Mouse (Mus musculus): ENCODE measurements around the gene Bcl2.
A peak's percentile ranks its signal among the peaks of the same experiment; 100 is the strongest.
"Not testable (repeated sequence)": the region's sequence is repeated elsewhere in the genome, so short reads cannot be mapped to it uniquely, and the experiment has no call there.

The Bcl2 gene

GRCm38 (mm10) chr1:106713621-106714529 lies at the start of gene Bcl2:
Bcl2 (minus strand) TSS chr1:106714274.
- DNase-seq = peak; percentile 76 to 80

GRCm38 (mm10) chr1:106760750-106761149 lies 46.7 kb upstream of the Bcl2 start:
- DNase-seq = no peak

- DNase-seq = peak; percentile 97 to 98
Measured at GRCm38 (mm10) chr1:106759572-106760435, 45.7 kb upstream of the Bcl2 start, which contains the start of gene Kdsr. Kdsr (minus strand) TSS chr1:106759727.

GRCm38 (mm10) chr1:106758734-106759571 lies 44.9 kb upstream of the Bcl2 start:
- peak; percentile 61 to 63 for DNase-seq

- DNase-seq = no peak
Measured at GRCm38 (mm10) chr1:106756633-106757032, 42.6 kb upstream of the Bcl2 start.

GRCm38 (mm10) chr1:106752013-106752412 lies 37.9 kb upstream of the Bcl2 start:
- DNase-seq = no peak

GRCm38 (mm10) chr1:106750656-106751055 lies 36.6 kb upstream of the Bcl2 start:
- DNase-seq = no peak

GRCm38 (mm10) chr1:106748555-106749315 lies 34.7 kb upstream of the Bcl2 start:
- no peak for DNase-seq

GRCm38 (mm10) chr1:106742980-106743379 lies 28.9 kb upstream of the Bcl2 start:
- DNase-seq = no peak

- no peak for DNase-seq
Measured at GRCm38 (mm10) chr1:106740735-106741134, 26.7 kb upstream of the Bcl2 start.

GRCm38 (mm10) chr1:106739810-106740209 lies 25.7 kb upstream of the Bcl2 start:
- no peak for DNase-seq

GRCm38 (mm10) chr1:106738092-106738491 lies 24.0 kb upstream of the Bcl2 start:
- DNase-seq = peak; percentile 74 to 79

- DNase-seq = no peak
Measured at GRCm38 (mm10) chr1:106736211-106736610, 22.1 kb upstream of the Bcl2 start.

- peak; percentile 74 to 77 for DNase-seq
Measured at GRCm38 (mm10) chr1:106735586-106735985, 21.5 kb upstream of the Bcl2 start.

- DNase-seq = no peak
Measured at GRCm38 (mm10) chr1:106722061-106722460, 8.0 kb upstream of the Bcl2 start.

- DNase-seq = not testable (repeated sequence)
Measured at GRCm38 (mm10) chr1:106717736-106718135, 3.7 kb upstream of the Bcl2 start.

- DNase-seq = peak; percentile 75 to 79
Measured at GRCm38 (mm10) chr1:106717071-106717601, 3.1 kb upstream of the Bcl2 start.

GRCm38 (mm10) chr1:106716141-106716540 lies 2.1 kb upstream of the Bcl2 start:
- no peak for DNase-seq

GRCm38 (mm10) chr1:106715111-106716083 lies 1.3 kb upstream of the Bcl2 start:
- no peak for DNase-seq

GRCm38 (mm10) chr1:106714530-106714981 lies 482 bp upstream of the Bcl2 start:
- no peak for DNase-seq

Data from B cell, adult 2 months (primary cell).